Mouse (Mus musculus): ENCODE results near the gene Msto1.
"Not testable (repeated sequence)": the region's sequence is repeated elsewhere in the genome, so short reads cannot be mapped to it uniquely, and the experiment has no call there.

Gene Msto1

GRCm38 (mm10) chr3:88904803-88905202, 9.0 kb downstream of the Msto1 start:
- DNase-seq (ENCODE audit: low spot score): no peak

- not testable (repeated sequence) for DNase-seq (ENCODE audit: low spot score)
These were observed 20.8 kb downstream of the Msto1 start for GRCm38 (mm10) chr3:88893011-88893410.

GRCm38 (mm10) chr3:88882536-88882935, 31.3 kb downstream of the Msto1 start:
- not testable (repeated sequence) for DNase-seq (ENCODE audit: low spot score)

GRCm38 (mm10) chr3:88868449-88868848, 45.4 kb downstream of the Msto1 start:
- not testable (repeated sequence) for DNase-seq (ENCODE audit: low spot score)

GRCm38 (mm10) chr3:88867177-88867576, 46.6 kb downstream of the Msto1 start:
- not testable (repeated sequence) for DNase-seq (ENCODE audit: low spot score)

- DNase-seq (ENCODE audit: low spot score): not testable (repeated sequence)
These were observed 47.1 kb downstream of the Msto1 start for GRCm38 (mm10) chr3:88866735-88867134.

GRCm38 (mm10) chr3:88862129-88862528, 51.7 kb downstream of the Msto1 start:
- no peak for DNase-seq (ENCODE audit: low spot score)

GRCm38 (mm10) chr3:88855837-88856236, 58.0 kb downstream of the Msto1 start:
- no peak for DNase-seq (ENCODE audit: low spot score)
